Mouse (Mus musculus) limb, embryonic 13.5 days (tissue): ENCODE measurements around the gene Atp2b1. TPM values are rescaled to one million over a fixed set of nuclear protein-coding genes. Genes with fewer than 3 reads are reported as not detected.
"Not testable (repeated sequence)": the region's sequence is repeated elsewhere in the genome, so short reads cannot be mapped to it uniquely, and the experiment has no call there.

Experiments used
- ATAC-seq: fragments of 200-750 bp; cut with Nextera tagmentation; 2 replicates; pipeline ENCODE4 v1.8.0; 2017; ENCODE audit warnings: low read depth, moderate number of reproducible peaks, moderate TSS enrichment; ENCODE audit not compliant: low FRiP score
- H3K27ac ChIP-seq: fragments of 300-500 bp; sonication (generic); 2 replicates; pipeline ENCODE4 v1.5.1; 2015; ENCODE audit warnings: inconsistent platforms, mild to moderate bottlenecking, moderate library complexity
- H3K27me3 ChIP-seq: fragments of 300-500 bp; sonication (generic); 2 replicates; pipeline ENCODE4 v1.6.1; 2015; ENCODE audit warnings: mild to moderate bottlenecking, inconsistent platforms
- H3K36me3 ChIP-seq: fragments of 300-500 bp; sonication (generic); 2 replicates; pipeline ENCODE4 v1.6.1; 2015; ENCODE audit warnings: inconsistent platforms, mild to moderate bottlenecking, moderate library complexity
- H3K4me1 ChIP-seq: fragments of 300-500 bp; sonication (generic); 2 replicates; pipeline ENCODE4 v1.6.1; 2015; ENCODE audit warnings: inconsistent platforms
- H3K4me2 ChIP-seq: fragments of 300-500 bp; sonication (generic); replicated peaks from 2 replicates; pipeline ENCODE4 v1.6.1; 2015; ENCODE audit warnings: inconsistent platforms, mild to moderate bottlenecking, moderate library complexity
- H3K4me3 ChIP-seq: fragments of 300-500 bp; sonication (generic); 2 replicates; pipeline ENCODE4 v1.5.1; 2015; ENCODE audit warnings: moderate library complexity, mild to moderate bottlenecking, inconsistent platforms
- H3K9ac ChIP-seq: fragments of 300-500 bp; sonication (generic); 2 replicates; pipeline ENCODE4 v1.6.1; 2015; ENCODE audit warnings: mild to moderate bottlenecking, inconsistent platforms
- H3K9me3 ChIP-seq: fragments of 300-500 bp; sonication (generic); 2 replicates; pipeline ENCODE4 v1.6.1; 2016; ENCODE audit warnings: inconsistent platforms
- WGBS: fragments of 180-500 bp; shearing (Covaris S2); methylation state at CpG from one replicate; pipeline ENCODE4 v1.1.7; 2015; 5-methylcytosine and 5-hydroxymethylcytosine counted together
- polyA plus RNA-seq: library from polyadenylated mRNA; unstranded; fragments of >200 nt; fragmentation: Nextera tagmentation; extraction: Ambion mirVana; gene quantifications from 2 replicates; pipeline ENCODE4 v1.2.1, GENCODE M21; 2015

Gene Atp2b1
- polyA plus RNA-seq, 1 experiment from 2014 or later: 152 TPM

- no peak overlapping the region for H3K27ac ChIP-seq
- H3K9ac ChIP-seq: no peak overlapping the region
- H3K36me3 ChIP-seq: peaks cover 8% of the 10 kb centered on the region
- H3K9me3 ChIP-seq: no peaks in the 10 kb centered on the region
- no peaks in the 10 kb centered on the region for H3K27me3 ChIP-seq
- WGBS: 67% methylated on average over 18 of the region's 18 CpGs
- peak overlapping the region; percentile 9; the same call in 1 of the 2 replicates for H3K4me2 ChIP-seq
- peaks cover 27% of the 10 kb centered on the region for H3K4me1 ChIP-seq
- no peak for ATAC-seq
- H3K4me3 ChIP-seq: no peak overlapping the region
Measured at GRCm38 (mm10) chr10:98972912-98973605, 58.9 kb downstream of the Atp2b1 start.

- Histone ChIP-seq H3K36me3 (no peaks in the 10 kb centered on the region), H3K27ac (no peak overlapping the region), H3K4me2 (no peak overlapping the region), H3K4me3 (no peak overlapping the region), H3K27me3 (no peaks in the 10 kb centered on the region), H3K9ac (no peak overlapping the region), H3K4me1 (peaks cover 27% of the 10 kb centered on the region), H3K9me3 (no peaks in the 10 kb centered on the region)
- no peak for ATAC-seq
- 87% methylated on average over 3 of the region's 3 CpGs for WGBS
Measured at GRCm38 (mm10) chr10:98974645-98975044, 60.4 kb downstream of the Atp2b1 start.

- H3K27ac ChIP-seq: no peak overlapping the region
- ATAC-seq: no peak
- no peaks in the 10 kb centered on the region for H3K27me3 ChIP-seq
- WGBS: 77% methylated on average over 6 of the region's 6 CpGs
- peaks cover 27% of the 10 kb centered on the region for H3K4me1 ChIP-seq
- no peak overlapping the region for H3K9ac ChIP-seq
- H3K9me3 ChIP-seq: no peaks in the 10 kb centered on the region
- no peak overlapping the region for H3K4me3 ChIP-seq
- H3K4me2 ChIP-seq: no peak overlapping the region
- no peaks in the 10 kb centered on the region; the same call in 1 of the 2 replicates for H3K36me3 ChIP-seq
Measured at GRCm38 (mm10) chr10:98975611-98976010, 61.4 kb downstream of the Atp2b1 start.

GRCm38 (mm10) chr10:98976877-98977494 is 62.8 kb downstream of the Atp2b1 start:
- H3K36me3 ChIP-seq: peaks cover 3% of the 10 kb centered on the region
- H3K27ac ChIP-seq: no peak overlapping the region
- H3K9ac ChIP-seq: no peak overlapping the region
- H3K27me3 ChIP-seq: no peaks in the 10 kb centered on the region
- WGBS: 54% methylated on average over 6 of the region's 6 CpGs
- no peaks in the 10 kb centered on the region for H3K9me3 ChIP-seq
- H3K4me3 ChIP-seq: no peak overlapping the region
- ATAC-seq: no peak
- peaks cover 26% of the 10 kb centered on the region for H3K4me1 ChIP-seq
- H3K4me2 ChIP-seq: no peak overlapping the region

GRCm38 (mm10) chr10:98978766-98979165 is 64.6 kb downstream of the Atp2b1 start:
- Histone ChIP-seq H3K4me2 (no peak overlapping the region), H3K4me3 (no peak overlapping the region), H3K4me1 (peaks cover 13% of the 10 kb centered on the region), H3K9me3 (no peaks in the 10 kb centered on the region), H3K36me3 (peaks cover 6% of the 10 kb centered on the region), H3K9ac (no peak overlapping the region), H3K27ac (no peak overlapping the region), H3K27me3 (no peaks in the 10 kb centered on the region)
- WGBS: 83% methylated on average over 6 of the region's 6 CpGs
- no peak for ATAC-seq

GRCm38 (mm10) chr10:98979296-98979695 is 65.1 kb downstream of the Atp2b1 start:
- Histone ChIP-seq H3K9me3 (no peaks in the 10 kb centered on the region), H3K4me1 (peaks cover 13% of the 10 kb centered on the region), H3K27ac (no peak overlapping the region), H3K9ac (no peak overlapping the region), H3K36me3 (peaks cover 9% of the 10 kb centered on the region), H3K27me3 (no peaks in the 10 kb centered on the region), H3K4me3 (no peak overlapping the region), H3K4me2 (no peak overlapping the region)
- ATAC-seq: no peak
- WGBS: 81% methylated on average over 7 of the region's 7 CpGs

- peaks cover 13% of the 10 kb centered on the region for H3K4me1 ChIP-seq
- peaks cover 9% of the 10 kb centered on the region for H3K36me3 ChIP-seq
- no peak for ATAC-seq
- H3K9ac ChIP-seq: no peak overlapping the region
- no peaks in the 10 kb centered on the region for H3K9me3 ChIP-seq
- no peak overlapping the region for H3K27ac ChIP-seq
- 85% methylated on average over 8 of the region's 8 CpGs for WGBS
- no peaks in the 10 kb centered on the region for H3K27me3 ChIP-seq
- no peak overlapping the region for H3K4me2 ChIP-seq
- no peak overlapping the region for H3K4me3 ChIP-seq
Measured at GRCm38 (mm10) chr10:98979951-98980350, 65.7 kb downstream of the Atp2b1 start.

- Histone ChIP-seq H3K4me1 (no peaks in the 10 kb centered on the region), H3K9me3 (no peaks in the 10 kb centered on the region), H3K27ac (no peak overlapping the region), H3K4me3 (no peak overlapping the region), H3K27me3 (peaks cover 4% of the 10 kb centered on the region), H3K9ac (no peak overlapping the region), H3K36me3 (peaks cover 66% of the 10 kb centered on the region), H3K4me2 (no peak overlapping the region)
- 81% methylated on average over 3 of the region's 3 CpGs for WGBS
- ATAC-seq: no peak
Measured at GRCm38 (mm10) chr10:98991964-98992363, 77.8 kb downstream of the Atp2b1 start.

- H3K4me3 ChIP-seq: no peak overlapping the region
- no peak overlapping the region for H3K4me2 ChIP-seq
- WGBS: 93% methylated on average over 8 of the region's 8 CpGs
- ATAC-seq: no peak
- no peaks in the 10 kb centered on the region for H3K9me3 ChIP-seq
- H3K4me1 ChIP-seq: no peaks in the 10 kb centered on the region
- H3K9ac ChIP-seq: no peak overlapping the region
- peaks cover 4% of the 10 kb centered on the region for H3K27me3 ChIP-seq
- peaks cover 70% of the 10 kb centered on the region for H3K36me3 ChIP-seq
- no peak overlapping the region for H3K27ac ChIP-seq
Measured at GRCm38 (mm10) chr10:98993186-98993585, 79.0 kb downstream of the Atp2b1 start.

- not testable (repeated sequence) for H3K4me3 ChIP-seq, H3K4me1 ChIP-seq, H3K9ac ChIP-seq, ATAC-seq, H3K27me3 ChIP-seq, H3K9me3 ChIP-seq, H3K27ac ChIP-seq, H3K4me2 ChIP-seq
- 90% methylated on average over 6 of the region's 6 CpGs for WGBS
- peaks cover 76% of the 10 kb centered on the region for H3K36me3 ChIP-seq
Measured at GRCm38 (mm10) chr10:98995016-98995747, 81.0 kb downstream of the Atp2b1 start.

- H3K4me3 ChIP-seq: no peak overlapping the region
- no peak overlapping the region for H3K9ac ChIP-seq
- no peaks in the 10 kb centered on the region for H3K9me3 ChIP-seq
- 90% methylated on average over 3 of the region's 3 CpGs for WGBS
- ATAC-seq: no peak
- peaks cover 59% of the 10 kb centered on the region for H3K36me3 ChIP-seq
- no peaks in the 10 kb centered on the region for H3K4me1 ChIP-seq
- no peak overlapping the region for H3K4me2 ChIP-seq
- no peak overlapping the region for H3K27ac ChIP-seq
- H3K27me3 ChIP-seq: 0 out of 2 replicates have a peak, but pooled peaks cover 8% of the 10 kb centered on the region
Measured at GRCm38 (mm10) chr10:99004866-99005265, 90.7 kb downstream of the Atp2b1 start.

GRCm38 (mm10) chr10:99011084-99011483 is 96.9 kb downstream of the Atp2b1 start:
- no peak overlapping the region for H3K27ac ChIP-seq
- no peak overlapping the region for H3K4me2 ChIP-seq
- H3K9me3 ChIP-seq: no peaks in the 10 kb centered on the region
- no peaks in the 10 kb centered on the region for H3K27me3 ChIP-seq
- H3K36me3 ChIP-seq: peaks cover 35% of the 10 kb centered on the region
- WGBS: 81% methylated on average over 3 of the region's 3 CpGs
- no peaks in the 10 kb centered on the region for H3K4me1 ChIP-seq
- H3K4me3 ChIP-seq: no peak overlapping the region
- ATAC-seq: no peak
- H3K9ac ChIP-seq: no peak overlapping the region
